Mouse (Mus musculus) stomach, postnatal 0 days (tissue): ENCODE data around the gene Cenpo.

ENCODE experiments used
- CTCF ChIP-seq: IDR thresholded peaks from 2 replicates; pipeline ENCODE4 v1.5.1; 2016; ENCODE audit warnings: antibody characterized with exemption, low read depth, mild to moderate bottlenecking, moderate library complexity
- EP300 ChIP-seq: optimal IDR thresholded peaks from 2 replicates; pipeline ENCODE3; 2016; ENCODE audit warnings: antibody characterized with exemption

DNA sequence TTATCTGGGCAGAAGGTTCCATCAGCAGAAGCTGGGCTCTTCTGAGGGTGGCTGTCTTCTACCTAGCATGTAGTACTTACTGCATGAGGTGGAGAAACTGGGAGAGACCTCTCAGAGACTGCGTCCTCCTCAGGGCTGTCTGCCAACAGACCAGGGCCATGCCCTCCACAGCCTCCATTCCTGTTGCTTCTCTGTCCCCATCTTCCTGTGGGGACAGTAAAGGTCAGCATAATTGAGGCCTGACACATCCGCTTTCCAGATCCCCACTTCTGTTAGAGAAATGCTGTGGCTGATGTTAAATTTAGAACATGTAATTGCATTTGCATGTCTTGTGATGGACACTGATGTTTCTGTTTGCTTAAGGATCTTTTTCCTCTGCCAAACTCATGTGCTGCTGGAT is 83.2 kb downstream of the Cenpo start:
- TF ChIP-seq CTCF (no peak), EP300 (no peak)
